Mouse (Mus musculus) lung, adult 18-20 months (tissue): ENCODE measurements around the gene Dgki.

Experiments
- DNase-seq, 2 experiments: peaks; one replicate each; pipeline ENCODE4 v3.0.0; 2022; ENCODE audit warnings: mixed read lengths in 2 of 2

Gene Dgki

GRCm38 (mm10) chr6:37057536-37057935, 242.4 kb downstream of the Dgki start:
- no peak for DNase-seq

- DNase-seq, result no peak
Observed at GRCm38 (mm10) chr6:37055634-37056033, 244.3 kb downstream of the Dgki start.

GRCm38 (mm10) chr6:37055128-37055527, 244.9 kb downstream of the Dgki start:
- no peak for DNase-seq

GRCm38 (mm10) chr6:37054435-37055020, 245.5 kb downstream of the Dgki start:
- no peak for DNase-seq

- DNase-seq, result no peak
Observed at GRCm38 (mm10) chr6:37053411-37053810, 246.6 kb downstream of the Dgki start.

GRCm38 (mm10) chr6:37051652-37052051, 248.3 kb downstream of the Dgki start:
- DNase-seq, result no peak

- no peak for DNase-seq
Observed at GRCm38 (mm10) chr6:37051150-37051549, 248.8 kb downstream of the Dgki start.

GRCm38 (mm10) chr6:37047611-37048129, 252.3 kb downstream of the Dgki start:
- no peak for DNase-seq

GRCm38 (mm10) chr6:37046152-37046788, 253.7 kb downstream of the Dgki start:
- DNase-seq, result peak; percentile 30 to 36

- DNase-seq, result no peak
Observed at GRCm38 (mm10) chr6:37044796-37045195, 255.2 kb downstream of the Dgki start.

- no peak for DNase-seq
Observed at GRCm38 (mm10) chr6:37038444-37038843, 261.5 kb downstream of the Dgki start.

- no peak for DNase-seq
Observed at GRCm38 (mm10) chr6:37037115-37037908, 262.7 kb downstream of the Dgki start.

GRCm38 (mm10) chr6:37035681-37036080, 264.3 kb downstream of the Dgki start:
- no peak for DNase-seq

GRCm38 (mm10) chr6:37030986-37031385, 269.0 kb downstream of the Dgki start:
- no peak for DNase-seq

GRCm38 (mm10) chr6:37030402-37030801, 269.6 kb downstream of the Dgki start:
- DNase-seq, result no peak

GRCm38 (mm10) chr6:37028841-37029240, 271.1 kb downstream of the Dgki start:
- DNase-seq, result no peak

GRCm38 (mm10) chr6:37028300-37028699, 271.7 kb downstream of the Dgki start:
- DNase-seq, result no peak

- no peak for DNase-seq
Observed at GRCm38 (mm10) chr6:37026343-37027243, 273.4 kb downstream of the Dgki start.

- DNase-seq, result no peak
Observed at GRCm38 (mm10) chr6:37016046-37016445, 283.9 kb downstream of the Dgki start.

- DNase-seq, result no peak
Observed at GRCm38 (mm10) chr6:37011597-37011996, 288.4 kb downstream of the Dgki start.

- no peak for DNase-seq
Observed at GRCm38 (mm10) chr6:37007573-37007972, 292.4 kb downstream of the Dgki start.

GRCm38 (mm10) chr6:37004914-37005313, 295.1 kb downstream of the Dgki start:
- DNase-seq, result no peak

GRCm38 (mm10) chr6:37003235-37003634, 296.7 kb downstream of the Dgki start:
- no peak for DNase-seq
